Mouse (Mus musculus): Measurements from ENCODE around the gene Zfp36l2. TPM values are rescaled to one million over a fixed set of nuclear protein-coding genes. Genes with fewer than 3 reads are reported as not detected.
"Not testable (repeated sequence)": the region's sequence is repeated elsewhere in the genome, so short reads cannot be mapped to it uniquely, and the experiment has no call there.

The Zfp36l2 gene
- total RNA-seq, 2 experiments from 2014 or later = 20.8 to 22.3 TPM

- DNase-seq = no peak
These were observed 6.7 kb upstream of the Zfp36l2 start for GRCm38 (mm10) chr17:84194282-84195002.

DNA sequence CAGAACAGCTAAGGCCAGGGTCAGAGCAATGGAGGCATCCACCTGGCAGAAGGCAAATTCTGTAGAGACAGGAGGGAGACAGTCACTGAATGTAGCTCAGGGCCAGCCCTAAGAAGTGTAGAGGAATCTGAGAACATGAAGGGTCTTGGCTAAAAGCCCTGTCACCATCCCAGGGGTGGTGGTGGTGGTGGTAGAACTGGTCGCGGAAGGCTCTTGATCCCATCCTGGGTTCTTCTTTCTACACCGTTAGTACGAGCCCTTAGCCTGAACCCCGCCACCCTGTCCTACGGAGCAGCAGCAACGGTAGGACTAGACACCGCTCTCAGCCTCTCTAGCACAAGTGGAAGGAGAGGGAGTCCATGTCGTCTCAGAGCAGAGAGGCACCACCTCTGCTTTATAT, 5.7 kb upstream of the Zfp36l2 start:
- no peak for DNase-seq

DNA sequence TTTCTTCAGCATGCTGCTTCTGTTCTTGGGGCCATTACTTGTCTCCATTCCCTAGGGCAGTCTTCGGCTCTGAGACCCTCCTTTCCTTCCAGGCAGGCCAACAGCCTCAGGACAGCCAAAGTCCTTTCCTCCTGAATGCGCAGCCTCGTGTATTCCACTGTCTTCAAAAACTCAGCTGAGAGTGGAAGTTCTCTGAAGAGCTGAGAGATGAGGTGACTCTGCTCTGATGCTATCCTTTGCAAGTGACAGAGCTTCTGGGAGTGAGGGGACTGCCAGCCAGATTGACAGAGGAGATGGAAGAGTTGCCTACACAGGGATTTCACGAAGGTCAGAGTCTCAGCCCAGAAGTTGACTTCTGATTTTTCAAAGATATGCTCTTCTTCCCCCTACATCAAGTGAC, 4.2 kb upstream of the Zfp36l2 start:
- no peak for DNase-seq

GRCm38 (mm10) chr17:84190885-84191284, 3.1 kb upstream of the Zfp36l2 start:
- peak; percentile 68 to 76 for DNase-seq

DNA sequence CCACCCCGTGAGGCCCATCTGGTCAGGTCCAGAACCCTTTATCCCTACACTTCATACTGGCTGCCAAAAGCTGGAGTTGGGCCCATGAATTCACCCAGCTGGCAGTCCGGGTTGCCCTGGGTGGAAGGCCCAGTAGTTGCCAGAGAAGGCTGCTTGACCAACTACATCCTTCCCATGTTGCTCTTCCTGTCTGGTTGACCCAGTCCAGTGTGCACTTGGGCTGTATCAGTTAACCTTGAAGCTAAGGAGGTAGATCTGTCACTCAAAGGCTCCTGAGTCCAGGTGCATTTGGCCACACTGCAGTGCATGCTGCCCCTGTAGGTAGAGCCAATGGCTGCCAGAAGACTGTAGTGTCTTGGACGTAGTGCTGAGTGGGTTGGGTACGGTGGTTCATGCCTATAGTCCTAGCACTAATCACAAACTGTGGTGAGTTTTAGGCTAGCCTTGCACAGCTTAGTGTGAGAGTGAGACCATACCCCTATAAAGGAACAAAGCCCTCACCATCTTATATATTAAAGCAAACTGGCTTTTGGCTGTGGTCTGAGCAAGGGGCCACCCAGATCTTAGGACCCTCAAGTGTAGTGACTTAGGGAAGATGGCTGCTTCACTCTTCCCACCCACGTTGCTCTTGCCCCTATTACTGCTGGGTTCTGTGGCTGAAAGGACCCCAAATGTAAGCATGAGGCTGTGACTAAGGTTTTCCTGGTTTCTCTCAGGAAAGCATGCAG, 1.5 kb upstream of the Zfp36l2 start:
- no peak for DNase-seq

- peak; percentile 79 to 82 for DNase-seq
These were observed 721 bp upstream of the Zfp36l2 start for GRCm38 (mm10) chr17:84188374-84188961.

GRCm38 (mm10) chr17:84187264-84187663, 483 bp downstream of the Zfp36l2 start:
- not testable (repeated sequence) for DNase-seq

- DNase-seq = peak in 1 of 2 experiments; percentile 31
These were observed 1.1 kb downstream of the Zfp36l2 start for GRCm38 (mm10) chr17:84186451-84187202.

DNA sequence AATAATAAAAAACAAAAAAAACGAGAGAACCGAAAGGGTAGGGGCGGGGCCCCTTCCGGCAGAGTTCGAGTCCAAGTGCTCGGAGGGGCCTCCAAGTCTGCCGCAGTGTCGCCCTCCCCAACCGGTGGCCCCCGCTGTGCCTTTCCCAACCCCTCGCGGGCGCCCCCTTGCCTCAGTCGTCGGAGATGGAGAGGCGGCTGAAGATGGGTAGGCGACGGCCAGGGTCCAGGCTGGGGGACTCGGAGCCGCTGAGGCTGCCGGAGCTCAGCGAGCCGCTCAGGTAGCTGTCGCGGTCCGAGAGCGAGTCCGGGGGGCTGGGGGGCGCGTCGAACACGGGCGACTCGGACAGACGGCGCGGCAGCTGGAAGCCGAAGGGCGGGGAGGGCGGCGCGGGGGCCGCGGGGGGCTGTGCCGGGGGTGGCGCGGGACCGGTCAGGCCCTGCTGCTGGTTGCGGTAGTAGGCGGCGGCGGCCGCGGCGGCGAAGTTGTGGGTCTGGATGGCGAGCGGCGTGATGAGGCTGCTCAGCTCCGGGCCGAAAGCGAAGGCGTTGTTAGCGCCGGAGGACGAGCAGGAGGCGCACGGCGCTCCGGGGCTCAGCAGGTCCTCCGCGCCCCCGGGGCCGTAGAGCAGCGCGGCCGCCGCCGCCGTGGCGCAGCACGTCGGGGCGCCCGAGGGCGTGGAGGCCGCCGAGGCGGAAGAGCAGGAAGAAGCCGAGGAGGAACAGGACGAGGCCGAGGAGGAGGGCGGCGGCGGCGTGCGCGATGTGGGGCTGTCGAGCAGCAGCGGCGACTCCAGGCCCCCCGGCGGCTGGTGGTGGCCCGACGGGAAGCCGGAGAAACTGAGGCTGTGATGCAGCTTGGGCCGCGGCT, 1.9 kb downstream of the Zfp36l2 start:
- peak in 1 of 2 experiments; percentile 34 for DNase-seq

GRCm38 (mm10) chr17:84185011-84185411, 2.7 kb downstream of the Zfp36l2 start:
- no peak for DNase-seq

DNA sequence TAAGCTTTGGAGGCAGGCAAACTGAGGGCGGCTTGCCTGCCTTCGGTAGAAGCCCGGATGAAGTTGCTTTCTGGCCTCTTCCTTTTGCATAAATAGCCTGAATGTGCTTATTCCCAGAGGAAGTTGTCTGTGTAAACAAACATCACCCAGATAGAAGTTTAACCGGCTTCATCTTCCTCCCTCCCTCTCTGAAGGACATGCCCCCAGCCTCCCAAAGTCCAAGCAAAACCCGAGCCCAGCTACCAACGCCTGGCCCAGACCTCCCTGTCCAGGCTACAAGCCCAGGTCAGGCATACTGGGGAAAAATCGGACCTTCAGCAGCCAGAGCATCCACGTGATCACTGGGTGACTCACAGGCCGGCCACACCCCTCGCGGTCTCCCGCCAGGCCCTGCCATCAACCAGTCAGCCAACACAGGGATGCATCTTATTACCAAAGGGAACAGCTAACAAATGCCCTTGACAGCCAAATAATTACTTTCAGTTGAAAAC, 4.4 kb downstream of the Zfp36l2 start:
- DNase-seq = peak; percentile 61 to 76

DNA sequence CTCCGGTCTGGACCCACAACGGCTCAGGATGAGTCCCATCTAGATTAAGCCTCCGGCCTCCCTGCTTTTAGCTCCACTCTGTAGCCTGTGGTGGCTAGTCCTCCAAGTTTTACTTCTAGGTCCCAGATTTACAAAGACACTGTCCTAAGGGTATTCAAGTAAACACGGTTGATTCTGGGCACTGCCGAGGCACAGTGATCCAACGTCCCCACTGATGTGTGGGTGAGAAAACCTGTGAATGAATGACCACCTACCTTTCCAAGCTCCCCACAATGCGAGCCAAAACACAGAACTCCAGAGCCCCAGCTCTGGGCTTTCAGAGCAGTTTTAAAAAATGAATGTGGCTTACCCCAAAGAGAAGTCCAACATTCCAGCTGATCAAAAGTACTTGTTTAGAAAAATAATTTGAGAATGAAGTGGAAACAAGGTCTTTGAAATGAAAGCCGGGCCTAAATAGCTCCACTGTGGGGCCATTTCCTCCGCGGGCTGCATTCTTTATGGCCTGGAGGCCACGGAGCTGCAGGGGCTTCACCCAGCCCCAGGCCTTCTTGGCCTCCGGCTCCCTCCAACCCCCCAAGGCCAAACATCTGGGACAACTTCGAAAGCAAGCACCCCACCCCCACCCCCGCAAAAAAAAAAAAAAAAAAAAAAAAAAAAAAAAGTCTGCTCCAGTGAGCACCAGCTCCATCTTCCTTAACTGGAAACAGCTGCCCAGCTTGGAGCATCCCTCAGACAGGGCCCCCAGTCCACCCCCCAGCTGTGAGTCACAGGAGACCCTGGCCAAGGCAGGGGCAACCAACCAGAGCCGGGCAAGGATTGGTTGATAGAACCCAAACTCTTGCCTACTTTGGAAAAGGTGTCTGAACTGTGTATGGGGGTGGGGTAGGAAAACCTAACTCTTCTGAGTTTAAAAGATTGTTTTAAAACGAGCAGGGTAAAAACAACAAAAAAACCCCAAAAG, 5.2 kb downstream of the Zfp36l2 start:
- DNase-seq = no peak

DNA sequence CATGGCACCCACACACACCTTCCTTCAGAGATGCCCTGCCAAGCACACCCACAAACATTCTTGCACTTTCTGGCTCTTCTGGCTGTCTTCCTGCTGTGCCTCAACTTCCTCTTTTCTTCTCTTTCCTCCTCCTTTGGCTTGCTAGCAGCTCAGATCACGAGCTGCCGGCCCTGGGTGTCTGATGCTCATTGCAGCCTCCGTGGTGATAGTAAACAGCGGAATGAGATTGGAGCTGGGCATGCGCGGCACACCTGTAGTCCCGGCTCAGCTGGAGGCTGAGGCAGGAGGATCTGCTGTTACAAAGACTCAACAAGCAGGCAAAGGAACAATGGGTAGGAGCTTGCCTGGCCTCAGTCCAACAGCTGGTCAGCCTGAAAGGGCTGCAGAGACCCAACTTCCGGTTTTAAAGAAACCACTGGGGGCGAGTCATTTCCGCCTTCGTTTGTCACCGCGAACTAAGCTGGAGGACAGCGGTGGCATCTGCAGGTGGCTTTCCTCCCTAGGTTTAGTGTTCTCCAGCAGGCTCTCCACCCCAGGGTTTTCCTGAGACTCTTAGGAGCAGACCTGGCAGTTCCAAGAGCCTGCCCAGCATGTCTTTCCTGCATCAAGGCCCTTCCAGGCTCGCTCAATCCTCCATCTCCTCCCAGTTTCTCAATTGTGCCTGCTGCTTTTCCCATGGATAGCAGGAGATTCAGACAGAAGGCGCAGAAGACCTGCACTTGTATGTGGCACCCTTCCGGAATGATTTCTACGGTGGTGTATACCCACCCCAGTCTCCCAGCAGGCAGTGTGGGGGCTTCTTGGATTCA, 6.0 kb downstream of the Zfp36l2 start:
- no peak for DNase-seq

- DNase-seq = no peak
These were observed 6.8 kb downstream of the Zfp36l2 start for GRCm38 (mm10) chr17:84180715-84181501.

DNA sequence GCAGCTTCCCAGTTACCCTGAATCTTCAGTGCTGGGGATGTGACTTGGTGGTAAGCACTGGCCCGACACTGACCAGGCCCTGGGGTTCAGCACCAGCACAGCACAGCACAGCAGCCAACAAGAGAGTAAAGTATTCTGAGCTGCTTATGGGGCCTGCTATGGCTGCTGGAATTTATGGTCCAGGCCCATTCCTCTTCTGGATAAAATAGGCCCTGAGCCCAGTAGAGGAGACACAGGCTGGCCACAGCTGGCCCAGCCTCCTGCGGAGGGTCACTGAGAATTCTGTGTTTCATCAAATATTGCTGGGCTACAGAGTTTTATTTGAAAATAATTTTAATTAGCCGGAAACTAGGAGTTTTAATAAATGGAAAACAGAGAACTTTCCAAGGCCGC, 7.8 kb downstream of the Zfp36l2 start:
- no peak for DNase-seq

DNA sequence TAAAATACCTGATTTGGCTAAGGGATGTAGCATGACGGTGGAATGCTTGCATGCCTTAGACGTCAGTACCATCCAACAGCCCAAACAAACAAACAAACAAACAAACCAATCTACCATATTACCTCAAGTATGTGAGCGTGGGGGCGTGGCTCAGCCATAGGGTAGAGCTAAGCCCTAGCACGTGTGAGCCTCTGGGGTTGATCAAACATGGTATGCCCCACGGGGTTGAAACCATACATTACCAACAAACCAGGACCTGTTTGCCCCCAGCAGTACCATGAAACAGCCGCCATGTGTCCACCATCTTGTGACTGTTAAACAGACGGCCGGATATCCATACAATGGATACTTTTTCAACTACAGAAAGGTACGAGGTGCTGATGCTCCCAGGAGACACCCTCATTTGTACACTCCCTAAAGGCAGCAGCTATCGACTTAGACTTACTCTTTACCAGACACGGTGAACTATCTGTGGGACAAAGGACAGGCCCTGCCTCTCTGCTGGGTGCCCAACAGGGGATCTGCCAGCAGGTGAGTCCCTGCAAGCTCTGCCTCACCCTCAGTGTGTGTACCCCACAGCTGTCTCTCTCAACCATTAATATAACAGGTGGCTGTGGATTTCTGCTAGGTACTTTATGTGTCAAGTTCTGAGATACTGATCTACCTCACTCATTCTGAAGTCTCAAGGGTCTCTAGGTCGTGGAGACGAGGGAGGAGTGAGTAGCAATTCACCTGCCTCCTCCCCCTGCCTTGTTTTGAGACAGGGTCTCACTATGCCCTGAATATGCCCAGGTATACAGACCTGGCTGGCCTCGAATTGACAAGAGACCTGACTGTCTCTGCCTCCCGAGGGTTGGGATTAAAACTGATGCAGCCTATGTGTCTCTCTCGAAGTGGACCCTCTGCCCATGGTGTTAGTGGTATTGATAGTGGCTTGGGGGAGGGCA, 8.4 kb downstream of the Zfp36l2 start:
- DNase-seq = no peak

GRCm38 (mm10) chr17:84177481-84177880, 10.3 kb downstream of the Zfp36l2 start:
- no peak for DNase-seq
